Mouse (Mus musculus) c-Kit-positive CD71-negative TER-119-negative erythroid progenitor cells, embryonic 14.5 days (primary cell): ENCODE measurements at regions not wholly inside any gene's neighbourhood (a gene's known extent, or its start where the extent isn't known, plus 50 kb on each side); places are given as distances from the start of the nearest gene placed in this dataset.

Source experiments
- DNase-seq: peaks from one replicate; pipeline ENCODE4 v3.0.0-alpha.2; 2013; ENCODE audit warnings: low read depth

DNA sequence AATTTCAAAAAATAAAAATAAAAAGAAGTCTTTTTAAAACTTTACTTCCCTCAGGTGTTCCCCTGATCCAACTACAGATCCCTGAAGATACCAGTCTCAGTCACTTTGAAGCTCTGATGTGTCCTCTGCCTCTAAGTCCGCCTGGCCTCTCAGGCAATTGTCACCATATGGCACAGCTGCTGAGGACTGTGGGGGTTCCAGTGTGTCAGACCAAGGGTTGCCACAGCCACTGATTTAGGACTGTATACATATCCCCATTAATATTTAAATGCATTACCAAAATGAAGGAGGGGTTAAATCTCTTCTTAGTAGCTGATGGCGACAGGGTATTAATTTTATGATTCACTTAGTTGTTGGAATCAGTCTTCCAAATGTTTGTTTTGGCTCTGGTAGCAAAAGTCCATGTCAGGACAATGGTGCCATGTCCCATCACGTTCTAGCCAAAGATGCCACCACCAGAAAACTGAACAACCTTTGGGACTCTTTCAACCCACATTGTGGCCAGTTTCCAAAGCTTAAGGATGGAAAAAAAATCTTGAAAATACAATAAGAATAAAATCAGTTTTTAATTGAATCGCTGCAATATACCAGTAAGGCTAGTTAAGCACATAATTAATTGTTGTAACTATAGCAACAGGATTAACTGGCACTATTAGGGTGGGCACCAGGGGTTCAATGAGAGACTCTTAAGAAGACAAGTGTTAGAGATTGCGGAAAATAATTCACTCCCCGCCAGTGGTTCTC is 62.5 kb downstream of the Arrdc4 start:
- no peak for DNase-seq

DNA sequence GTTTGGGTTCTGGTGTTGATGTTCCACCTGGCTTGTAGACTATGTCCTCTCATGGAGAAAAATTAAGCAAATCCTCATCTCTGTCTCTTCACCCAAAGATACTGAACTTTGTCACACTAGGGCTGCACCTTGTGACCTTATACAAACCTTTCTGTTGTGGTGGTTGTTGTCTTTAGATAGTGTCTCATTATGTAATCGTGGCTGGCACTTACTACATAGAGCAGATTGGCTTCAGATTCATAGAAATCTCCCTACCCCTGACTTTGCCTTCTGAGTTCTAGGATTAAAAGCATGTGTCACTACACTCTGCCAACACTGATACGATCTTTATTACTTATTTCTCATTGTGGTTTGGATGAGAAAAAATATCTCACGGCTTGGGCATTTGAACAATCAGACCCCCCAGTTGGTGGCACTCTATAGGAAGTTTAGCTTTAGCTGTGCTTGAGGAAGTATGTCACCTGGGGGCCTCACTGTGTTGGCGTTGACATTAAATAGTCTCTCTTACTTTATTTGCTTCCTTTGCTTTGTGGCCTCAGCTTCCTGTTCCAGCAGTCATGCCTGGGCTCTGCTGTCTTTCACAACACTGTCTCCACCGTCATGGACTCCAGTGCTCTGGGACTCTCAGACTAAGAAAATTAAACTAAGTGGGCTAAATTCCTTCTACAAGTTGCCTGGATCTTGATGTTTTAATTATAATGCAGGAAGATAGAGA is 66.0 kb downstream of the Arrdc4 start:
- DNase-seq, result no peak

DNA sequence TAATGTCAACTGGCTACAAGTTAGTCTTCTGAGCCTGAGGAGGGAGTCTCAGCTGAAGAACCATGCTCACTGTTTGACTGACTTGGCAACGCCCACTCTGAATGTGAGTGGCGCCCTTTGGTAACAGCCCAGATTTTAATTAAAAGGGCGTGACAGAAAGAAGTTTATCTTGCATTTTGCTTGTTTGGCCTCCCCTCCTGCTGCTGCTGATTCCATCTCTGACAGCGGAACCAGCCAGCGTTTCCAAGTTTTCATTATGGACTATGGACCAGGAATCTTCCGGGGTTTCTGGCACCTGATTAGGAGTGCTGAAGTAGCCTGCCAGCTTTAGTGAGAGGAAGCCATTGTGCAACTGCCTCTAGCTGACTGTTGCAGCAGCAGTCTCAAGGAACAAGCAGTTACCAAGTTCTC is 66.7 kb downstream of the Arrdc4 start:
- DNase-seq, result no peak

DNA sequence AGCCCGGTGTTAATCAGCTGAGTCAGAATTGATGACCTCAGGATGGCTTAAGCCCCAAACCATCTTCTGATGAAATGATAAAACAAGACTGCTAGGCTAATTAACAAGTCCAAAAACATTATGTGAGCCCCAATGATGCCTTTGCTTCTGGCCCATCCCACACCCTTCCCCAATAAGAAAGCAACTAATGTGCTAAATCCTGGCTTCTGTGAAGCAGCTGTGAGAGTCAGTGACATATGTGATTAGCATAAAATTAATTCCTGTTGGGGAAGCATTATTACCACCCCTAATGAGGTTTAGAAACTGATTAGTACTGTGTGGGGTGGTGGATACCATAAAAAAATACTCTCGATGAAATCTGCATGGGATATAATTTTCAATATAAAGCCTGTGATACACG is 69.3 kb downstream of the Arrdc4 start:
- no peak for DNase-seq

DNA sequence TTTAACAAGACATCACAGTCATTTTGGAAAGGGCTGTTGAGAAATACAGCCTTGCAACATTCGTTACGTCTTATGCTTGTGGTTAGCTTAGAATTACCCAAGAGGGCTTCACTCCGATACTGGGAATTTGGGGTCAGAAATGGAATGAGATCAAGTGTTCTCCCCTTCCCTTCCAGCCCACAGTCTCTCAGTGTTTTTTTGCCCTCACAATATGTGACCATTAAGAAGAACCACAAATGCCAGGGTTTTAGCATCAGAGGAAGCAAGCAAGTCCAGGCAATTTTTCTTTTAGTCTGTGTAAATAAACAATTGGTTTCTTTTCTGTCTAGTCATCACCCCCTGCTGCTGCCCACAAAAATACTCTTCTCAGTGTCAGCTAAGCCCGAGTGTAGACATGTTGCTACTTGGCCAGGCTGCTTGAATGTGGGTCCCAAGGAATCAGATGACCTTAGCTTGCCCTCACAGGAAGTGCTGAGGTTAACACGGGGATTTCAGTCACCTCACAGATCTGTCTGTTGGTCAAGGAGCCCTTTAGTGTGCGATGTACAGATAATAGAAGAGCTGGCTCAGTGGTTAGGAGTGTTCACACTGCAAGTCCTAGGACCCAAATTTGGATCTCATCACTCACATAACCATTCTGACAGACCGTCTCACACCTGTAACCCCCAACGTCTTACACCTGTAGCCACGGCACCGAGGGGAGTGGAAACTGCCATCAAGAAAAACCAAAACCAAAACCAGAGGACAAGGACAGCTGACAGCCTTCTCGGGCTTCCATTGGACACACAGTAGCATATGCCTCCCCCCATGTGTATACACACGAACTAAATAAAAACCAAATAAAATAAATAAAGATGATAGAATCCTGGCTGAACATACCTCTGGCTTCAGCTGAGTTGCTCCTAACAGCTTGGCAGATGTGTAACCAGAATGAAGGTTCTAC is 81.0 kb downstream of the Arrdc4 start:
- DNase-seq, result peak; percentile 40

DNA sequence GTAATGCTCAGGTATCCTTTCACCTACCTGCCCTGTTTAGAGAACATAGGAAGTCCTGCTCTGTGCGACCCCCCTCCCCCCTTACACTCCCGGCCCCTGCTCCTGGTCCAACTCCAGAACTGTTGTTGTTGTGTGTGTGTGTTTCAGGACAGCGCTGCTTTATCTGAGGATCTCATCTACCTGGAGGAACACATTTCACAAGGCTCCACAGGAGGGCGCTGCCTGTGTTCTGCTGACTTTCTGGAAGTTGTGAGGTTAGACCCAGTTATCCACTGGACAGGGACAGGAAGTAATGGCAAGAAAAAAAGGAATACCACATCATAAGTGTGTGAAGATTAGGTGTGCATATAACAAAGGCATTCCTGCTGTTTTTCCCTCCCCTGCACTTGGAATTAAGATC is 81.8 kb downstream of the Arrdc4 start:
- DNase-seq, result no peak

DNA sequence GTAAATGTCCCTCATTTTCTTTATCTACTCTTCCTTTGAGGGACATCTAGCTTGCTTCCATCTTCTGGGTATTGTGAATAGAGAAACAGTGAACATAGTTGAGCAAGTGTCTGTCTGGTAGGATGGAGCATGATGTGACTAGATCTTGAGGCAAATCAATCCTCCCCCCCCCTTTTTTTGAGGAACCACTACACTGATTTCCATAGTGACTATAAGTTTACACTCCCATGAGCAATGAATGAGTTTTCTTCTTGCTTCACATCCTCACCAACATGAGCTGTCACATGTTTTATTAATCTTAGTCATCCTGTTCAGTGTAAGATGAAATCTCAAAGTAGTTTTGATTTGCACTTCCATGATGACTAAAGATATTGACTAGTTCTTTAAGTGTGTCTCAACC is 92.7 kb downstream of the Arrdc4 start:
- DNase-seq, result no peak

DNA sequence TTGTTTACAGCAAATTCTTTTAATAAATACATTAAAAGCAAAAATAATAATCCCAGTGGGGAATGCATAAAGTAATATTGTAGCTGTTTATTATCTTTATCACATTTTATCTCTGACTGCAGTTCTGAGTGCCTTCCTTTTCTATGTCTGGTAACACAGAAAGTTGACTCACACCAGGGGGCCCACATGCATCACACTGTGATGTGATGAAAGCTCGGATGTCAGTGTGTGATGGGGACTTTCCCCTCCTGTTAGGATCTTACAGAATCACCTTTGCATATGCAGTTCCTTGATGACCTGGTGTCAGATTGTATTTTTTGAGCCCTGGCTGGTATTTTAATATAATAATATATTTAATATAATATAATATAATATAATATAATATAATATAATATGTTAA is 95.5 kb downstream of the Arrdc4 start:
- no peak for DNase-seq

DNA sequence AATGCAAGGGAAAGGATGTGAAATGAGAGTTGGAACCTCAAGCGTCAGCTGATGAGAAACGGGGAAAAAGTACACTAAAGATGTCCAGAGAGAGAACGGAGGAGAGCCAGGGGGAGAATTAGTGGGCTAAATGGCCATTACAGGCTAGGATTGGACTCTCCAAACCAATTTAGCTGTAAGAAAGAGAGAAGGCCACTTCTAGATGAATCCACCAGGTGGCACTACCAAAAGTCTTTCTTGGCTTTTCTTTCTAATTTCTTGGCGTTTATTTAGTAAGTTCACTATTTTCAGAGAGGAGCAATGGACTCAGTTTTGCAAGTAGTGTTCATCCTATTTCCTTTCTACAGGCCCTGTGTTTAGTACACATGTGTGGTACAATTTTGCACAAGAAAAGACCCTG is 97.6 kb downstream of the Arrdc4 start:
- no peak for DNase-seq

DNA sequence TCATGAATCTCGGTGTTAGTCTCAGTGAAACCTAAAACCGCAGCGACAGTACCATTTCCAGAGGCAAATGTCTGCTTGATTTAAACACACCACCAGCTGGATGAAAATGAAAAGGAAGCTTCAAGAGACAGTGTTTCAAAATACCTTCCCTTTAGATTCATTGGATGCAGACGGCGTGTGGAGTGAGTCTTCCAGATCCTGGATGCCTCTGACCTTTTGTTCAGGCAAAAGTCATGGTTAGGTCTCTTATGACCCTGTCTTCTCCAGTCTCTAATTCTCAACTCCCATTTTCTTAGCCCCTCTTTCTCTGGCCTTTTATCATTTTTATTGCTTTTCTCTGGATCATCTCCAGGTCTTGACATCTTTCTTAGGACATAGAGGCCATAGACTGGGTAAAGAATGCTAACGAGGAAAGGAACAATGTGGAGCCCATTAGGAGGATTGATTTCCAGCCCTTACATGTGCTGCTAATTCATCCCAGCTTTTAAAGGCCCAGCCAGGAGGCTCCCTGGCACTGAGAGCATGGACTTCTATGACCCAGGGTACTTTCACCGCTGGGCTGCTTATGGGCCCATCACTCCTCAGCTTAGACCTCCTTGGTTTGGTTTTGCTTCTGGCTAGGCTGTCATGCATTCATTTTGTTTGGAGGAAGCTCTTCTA is 111.4 kb downstream of the Arrdc4 start:
- DNase-seq, result no peak

DNA sequence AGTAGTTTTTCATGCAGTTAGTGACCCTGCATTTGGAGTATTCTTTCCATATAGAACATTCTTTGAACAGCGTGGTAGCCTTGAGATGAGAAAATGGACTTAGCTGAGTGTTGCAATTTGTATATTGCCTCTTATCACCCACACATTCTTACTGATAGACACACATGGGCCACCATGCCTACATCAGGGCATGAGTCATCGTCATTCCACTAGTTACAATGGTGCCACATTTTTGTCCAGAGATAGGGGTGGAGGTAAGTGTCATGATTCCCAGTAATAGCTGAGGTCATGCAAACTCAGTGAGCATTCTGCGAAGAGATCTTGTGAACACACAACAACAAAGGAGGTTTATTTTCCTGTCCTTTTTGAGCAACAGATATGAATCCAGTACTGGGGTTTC is 128.0 kb downstream of the Arrdc4 start:
- no peak for DNase-seq

DNA sequence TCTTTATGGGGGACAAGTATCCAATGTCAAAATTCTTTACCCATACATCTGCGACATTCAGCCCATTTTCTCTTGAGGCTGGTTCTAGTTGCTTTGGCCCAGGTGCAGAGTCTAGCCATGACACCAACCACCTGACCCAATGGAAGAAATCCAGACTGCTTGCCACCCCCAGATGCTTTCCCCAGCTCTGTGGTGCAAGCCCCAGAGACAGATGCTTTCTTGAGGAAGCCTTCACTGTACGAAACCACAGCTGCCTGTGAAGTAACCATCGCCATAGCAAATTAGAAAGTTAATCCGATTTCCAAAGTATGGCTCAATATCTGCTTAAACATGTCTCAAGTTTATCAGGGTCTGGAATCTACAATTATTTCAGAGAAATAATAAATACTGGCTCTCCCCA is 138.5 kb downstream of the Arrdc4 start:
- DNase-seq, result no peak

DNA sequence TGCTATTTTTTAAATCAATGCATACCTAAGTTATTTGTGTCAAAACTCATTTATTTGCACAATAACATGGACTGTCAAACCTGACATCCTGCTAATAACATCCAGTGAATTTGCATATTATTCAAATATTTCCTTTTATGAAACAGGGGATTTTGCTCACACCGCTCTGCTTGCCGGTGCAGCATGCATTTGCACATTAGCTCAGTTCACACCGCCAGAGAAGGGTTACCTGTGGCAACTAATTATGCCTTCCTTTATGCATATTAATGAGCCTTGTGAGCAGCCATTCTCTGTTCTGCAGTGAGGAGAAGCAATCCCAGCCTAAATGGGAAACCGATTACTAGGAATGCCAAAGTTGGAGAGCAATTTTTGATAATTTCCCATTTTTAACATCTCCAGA is 141.9 kb downstream of the Arrdc4 start:
- DNase-seq, result no peak

DNA sequence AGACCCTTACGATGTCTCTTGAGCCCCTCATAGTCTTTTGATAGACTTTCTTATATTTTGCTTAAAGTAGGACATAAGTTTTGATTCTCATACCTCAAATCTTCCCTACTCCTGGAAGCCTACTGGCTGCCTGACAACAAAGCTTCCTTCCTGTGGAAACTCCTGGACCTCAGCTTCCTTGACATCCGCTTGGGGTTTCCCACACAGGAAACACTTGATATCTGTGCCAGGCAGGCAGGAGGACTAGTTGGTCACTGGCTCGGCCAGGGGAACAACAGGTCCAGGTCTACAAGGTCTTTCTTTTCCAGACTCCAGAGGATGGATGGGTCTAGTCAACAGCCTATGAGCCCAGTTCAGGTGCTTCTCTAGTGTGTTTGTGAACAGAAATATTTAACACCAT is 142.8 kb downstream of the Arrdc4 start:
- DNase-seq, result no peak

DNA sequence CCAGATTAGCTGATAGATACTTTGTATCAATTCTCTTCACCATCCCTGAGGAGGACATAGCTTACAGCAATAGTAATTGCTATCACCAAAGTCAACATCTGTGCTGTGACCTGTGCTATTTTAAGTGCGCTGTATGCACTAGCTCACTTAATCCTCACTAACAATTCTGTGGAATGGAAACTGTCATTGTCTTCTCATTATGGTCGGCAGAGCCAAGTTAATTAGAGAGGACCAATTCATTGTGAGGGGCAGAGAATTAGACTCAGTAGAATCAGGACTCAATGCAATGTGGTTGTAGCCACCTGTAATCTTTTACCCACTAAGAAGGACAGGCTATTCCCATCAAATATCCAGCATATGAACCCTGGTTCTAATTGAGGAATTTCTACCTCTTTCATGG is 145.3 kb downstream of the Arrdc4 start:
- DNase-seq, result no peak

DNA sequence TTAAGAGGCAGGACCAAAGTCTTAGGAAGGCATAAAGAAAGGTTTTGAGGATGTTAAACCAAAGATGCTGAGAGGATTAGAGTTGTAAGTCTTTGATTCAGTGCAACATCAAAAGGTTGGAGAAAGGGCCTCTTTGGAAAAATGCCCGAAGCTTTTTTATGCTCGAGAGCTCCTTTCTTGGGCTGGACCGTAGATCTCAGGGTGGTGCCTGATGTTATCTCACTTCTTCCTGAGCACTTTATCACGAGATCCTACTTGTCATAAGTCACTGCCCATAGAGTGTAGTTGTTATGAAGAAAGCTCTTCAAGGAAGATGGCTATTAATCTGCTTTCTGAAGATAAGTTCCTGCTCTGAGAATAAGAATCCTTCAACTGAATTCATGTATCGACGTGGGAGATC is 147.0 kb downstream of the Arrdc4 start:
- no peak for DNase-seq

DNA sequence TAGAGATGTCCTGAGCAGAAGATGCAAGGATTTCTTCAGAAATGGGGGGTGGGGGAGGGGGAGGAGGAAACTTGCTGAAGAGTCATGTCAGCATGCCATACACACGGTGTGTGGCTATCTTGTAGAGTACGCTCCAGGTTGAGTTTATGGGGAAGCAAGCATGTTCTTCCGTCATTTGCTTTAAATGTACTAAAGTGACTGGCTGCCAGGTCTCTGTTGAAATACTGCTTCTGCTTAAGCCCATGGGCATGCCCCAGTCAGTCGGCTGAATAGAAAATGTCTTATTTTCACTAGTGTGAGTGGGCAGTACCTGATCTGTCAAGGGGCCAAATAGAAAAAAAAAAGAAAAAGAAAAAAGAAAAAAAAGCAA is 155.0 kb downstream of the Arrdc4 start:
- no peak for DNase-seq

DNA sequence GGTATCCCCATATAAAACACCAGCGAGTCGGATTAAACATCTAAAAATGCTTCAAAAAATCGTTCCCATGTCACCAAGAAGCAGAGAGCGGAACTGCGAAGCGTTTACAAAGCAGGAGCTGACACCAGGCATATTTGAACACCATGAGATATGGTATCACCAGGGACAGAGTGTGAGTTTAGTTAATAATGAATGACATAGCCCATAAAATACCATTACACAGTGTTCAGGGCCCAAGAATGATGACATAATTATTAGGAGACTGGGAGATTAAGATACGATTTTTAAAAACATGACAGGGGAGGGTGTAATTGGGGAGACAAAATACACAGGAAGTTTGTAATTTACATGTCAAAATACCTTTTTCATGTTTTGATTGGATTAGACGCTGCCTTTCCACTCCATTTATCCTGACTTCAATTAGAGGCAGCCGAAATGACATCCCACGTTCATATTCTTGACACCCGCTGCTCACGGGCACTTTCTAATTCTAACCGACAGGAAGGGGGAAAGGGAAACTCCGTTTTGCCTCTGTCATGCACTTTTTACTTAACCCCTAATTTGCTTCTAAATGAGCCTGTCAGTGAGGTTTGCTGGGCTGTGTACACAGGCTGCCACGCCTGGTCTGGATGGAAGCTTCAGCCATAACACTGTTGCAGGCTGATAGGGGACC is 155.6 kb downstream of the Arrdc4 start:
- no peak for DNase-seq

DNA sequence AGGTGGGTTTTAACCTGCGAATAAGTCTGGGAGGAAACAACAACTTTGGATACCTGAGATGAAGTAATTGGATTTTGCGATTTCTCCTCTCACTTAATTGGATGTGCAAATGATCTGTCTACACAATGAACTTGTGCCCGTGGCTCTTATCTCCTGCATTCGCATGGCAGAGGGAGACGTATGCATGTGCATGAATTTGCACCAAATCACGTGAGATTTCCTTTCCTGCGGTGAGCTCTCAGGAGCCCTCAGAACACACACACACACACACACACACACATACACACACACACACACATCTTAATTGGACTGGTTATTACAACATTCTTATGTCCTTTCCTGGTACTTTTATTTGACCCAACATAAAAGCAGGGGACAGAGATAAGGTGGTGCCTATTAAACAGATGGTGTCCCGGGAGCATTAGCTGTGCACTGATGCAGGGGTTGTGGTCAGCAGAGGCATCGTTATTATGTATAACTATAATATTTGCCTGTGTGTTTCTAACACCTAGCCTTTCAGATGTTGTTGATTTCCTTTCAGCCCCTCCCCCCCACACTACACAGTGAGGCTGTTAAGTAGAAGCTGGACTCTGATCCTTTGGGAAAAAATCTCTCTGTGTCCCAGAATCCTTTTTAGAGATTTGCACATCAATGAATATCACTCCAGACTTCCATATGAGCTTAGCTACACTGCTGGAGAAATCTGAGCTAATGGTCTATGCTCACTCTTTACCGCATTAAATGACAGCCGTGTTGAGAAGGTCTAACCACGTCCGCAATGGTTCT is 166.3 kb downstream of the Arrdc4 start:
- no peak for DNase-seq

DNA sequence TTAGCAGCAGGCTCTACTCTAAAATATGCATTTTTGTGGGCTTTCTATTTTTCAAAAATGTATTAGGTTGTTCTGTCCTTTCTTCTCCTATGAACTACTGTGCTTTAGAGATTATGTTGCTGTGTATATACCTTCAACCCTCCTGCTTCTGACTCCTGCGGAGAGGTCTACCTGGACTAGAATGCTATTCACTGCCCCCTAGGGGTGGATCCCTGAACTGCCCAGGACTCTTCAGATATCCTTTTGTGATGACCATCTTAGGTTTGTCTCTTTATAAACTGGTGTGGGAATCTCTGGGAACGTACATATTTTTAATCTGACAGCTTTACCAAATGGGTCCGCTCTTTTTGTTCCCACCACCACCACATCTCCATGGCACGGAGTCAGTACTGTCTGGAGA is 168.4 kb downstream of the Arrdc4 start:
- peak; percentile 19 for DNase-seq

DNA sequence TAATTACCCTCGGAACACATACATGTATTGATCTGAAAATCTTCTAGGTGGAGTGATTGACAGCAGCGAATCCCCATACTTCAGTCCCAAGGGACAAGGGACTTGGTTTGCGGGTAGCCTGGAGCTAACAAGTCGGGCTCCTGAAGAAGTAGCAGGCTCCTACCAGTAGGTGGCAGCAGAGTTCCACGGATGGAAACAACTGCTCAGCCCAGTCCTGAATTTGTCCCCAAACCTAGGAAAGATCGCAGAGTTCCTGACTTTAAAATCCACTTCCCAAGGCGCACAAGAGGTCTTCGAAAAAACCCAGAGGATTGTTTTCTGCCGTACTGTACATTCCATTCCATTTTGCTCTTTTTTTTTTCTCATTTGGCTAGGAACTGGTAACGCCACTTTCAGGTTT is 169.4 kb downstream of the Arrdc4 start:
- DNase-seq, result peak; percentile 64
